Mouse (Mus musculus) gastrocnemius, adult 8-10 months (tissue): Measurements from ENCODE around the gene Comtd1. TPM values are rescaled to one million over a fixed set of nuclear protein-coding genes. Genes with fewer than 3 reads are reported as not detected.
A peak's percentile ranks its signal among the peaks of the same experiment; 100 is the strongest.

ENCODE experiments used
- DNase-seq, 2 experiments: peaks; one replicate each; pipeline ENCODE4 v3.0.0; 2022; ENCODE audit warnings: low spot score in 2 of 2
- total RNA-seq, 4 experiments: library from RNA; stranded (reverse); gene quantifications; 2 replicates each; pipeline ENCODE4 v1.2.4; 2022

The Comtd1 gene
- total RNA-seq, result 10 to 100 TPM in 2 of 4 experiments, 1 to 10 TPM in 2; 6.5 to 11.5 (median 9.7) TPM

DNA sequence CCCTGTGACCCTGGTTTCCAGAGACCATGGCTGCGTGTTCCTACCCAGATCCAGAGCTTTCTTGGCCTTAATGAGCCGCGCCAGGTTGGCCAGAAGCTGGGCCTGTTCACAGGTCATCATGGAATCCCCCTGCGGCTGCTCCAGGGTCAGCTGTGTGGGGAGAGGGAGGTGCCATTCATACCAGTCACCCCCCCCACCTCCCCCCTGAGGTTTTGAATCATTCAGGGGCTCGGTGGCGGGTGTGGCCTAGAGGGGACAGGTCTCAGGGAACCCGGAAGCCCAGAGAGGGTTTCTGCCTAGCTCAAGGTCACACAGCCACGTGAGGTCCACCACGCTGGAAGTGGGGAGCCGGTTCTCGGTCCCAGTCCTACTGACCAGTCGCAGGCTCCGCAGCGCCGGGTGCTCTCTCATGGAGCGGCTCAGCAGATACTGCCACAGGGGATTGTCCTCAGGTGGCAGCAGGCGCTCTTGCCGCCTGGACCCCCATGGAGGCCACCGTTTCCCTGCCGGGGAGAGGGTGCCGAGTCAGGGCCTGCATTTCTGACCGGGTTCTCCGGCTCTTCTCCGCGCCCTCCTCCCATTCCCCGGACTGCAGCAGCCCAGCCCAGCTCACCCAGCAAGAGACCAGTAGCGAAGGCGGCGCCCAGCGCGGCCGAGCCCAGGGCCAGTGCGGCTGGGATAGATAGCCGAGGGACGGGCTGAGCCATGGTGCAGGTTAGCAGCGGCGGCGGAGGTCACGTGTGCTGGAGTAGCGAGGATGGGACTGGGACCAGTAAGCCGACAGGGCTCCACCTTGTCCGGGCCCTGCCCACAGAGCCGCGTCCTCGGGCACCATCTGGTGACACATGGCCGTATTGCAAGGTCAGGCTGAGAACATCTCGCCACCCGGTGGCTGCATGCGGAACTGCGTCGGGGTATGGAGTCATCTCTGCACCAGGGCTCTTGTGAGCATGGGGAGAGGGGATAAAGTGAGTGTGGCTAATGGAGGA is at the start of gene Comtd1:
TSS of gene Comtd1 (minus strand) at position 812 of the 989 bp plus-strand sequence.
- DNase-seq, result peak; percentile 92

DNA sequence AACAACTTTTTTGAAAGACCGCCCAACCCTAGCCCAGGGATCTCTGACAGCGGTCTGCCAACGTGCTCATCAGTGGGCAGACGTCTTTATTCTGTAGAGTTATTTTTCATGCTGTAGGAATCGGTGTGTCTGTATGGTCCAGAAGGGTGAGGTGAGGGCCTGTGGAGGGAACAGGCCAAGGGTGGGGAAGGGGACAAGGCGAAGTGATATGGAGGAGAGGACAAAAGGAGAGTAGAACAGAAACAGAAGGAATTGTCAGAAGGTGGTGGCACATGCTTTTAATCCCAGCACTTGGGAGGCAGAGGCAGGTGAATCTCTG is 43.5 kb upstream of the Comtd1 start:
- DNase-seq, result no peak

DNA sequence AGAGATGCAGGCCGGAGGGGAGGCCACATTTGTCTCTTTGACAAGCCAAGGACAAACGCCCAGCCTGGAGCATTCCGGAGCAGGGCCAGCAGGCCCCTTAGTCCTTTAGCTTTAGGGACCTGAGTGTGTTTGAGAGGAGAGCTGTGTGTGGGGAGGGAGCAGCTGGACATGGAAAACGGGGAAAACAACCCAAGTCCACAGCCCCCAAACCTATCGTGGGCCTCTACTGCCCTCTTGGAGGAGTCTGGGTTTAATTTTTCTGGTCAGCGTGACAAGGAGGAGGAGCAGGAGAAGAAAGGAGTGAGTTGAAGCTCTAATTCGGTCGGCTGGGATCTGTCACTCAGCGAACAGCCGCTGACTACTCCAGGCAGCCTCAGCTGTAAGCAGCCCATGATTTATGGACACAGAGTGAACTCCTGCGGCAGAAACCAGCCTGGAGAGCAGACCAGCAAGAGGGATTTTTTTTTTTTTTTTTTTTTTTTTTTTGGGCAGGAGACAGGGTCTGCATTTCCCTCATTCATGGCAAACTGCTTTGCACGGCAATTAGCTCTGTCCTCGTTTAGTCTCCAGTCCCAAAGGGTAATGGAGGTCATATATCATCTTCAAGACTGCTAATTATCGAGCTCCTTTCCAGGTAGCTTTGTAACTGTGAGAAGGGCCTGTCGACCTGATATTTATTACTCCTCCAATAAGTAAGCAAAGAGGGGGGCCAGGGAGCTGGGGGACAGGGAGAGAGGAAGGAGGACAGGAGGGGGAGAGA is 43.0 kb upstream of the Comtd1 start:
- no peak for DNase-seq

DNA sequence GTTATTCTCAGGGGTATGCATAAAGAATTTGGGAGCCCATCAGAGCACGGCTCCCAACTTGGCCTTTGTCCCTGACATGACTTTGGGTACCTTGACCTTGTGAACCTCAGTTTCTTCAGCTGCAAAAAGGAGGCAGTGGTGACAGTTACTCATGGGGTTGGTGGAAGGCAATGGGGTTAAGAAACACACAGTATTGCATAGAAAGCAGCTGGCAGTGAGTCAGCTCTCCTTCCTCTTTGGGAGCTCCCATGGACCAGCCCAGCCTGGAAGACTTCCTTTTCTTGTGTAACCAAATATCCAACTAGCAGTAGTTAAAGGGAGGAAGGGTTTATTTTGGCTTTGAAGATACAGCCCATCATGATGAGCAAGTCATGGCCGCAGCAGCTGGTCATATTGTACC is 41.7 kb upstream of the Comtd1 start:
- DNase-seq, result no peak

DNA sequence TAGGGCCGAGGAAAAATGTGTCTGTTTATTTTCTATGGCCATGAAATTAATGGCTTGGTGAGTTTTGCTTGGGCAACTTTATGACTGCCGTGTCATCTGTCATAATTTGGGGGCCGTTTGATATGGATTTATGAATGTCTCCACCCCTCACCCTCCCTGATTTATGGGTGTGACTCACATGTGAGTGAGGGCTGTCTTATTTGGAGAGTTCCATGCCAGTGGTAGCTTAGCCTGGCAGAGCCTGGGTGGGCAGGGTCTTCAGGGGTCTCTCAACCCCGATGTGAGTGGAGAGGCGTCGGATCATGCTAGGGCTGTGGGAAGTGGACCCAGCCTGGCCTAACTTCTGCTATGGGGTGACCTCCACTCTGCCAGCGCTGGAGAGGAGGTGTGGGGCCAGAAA is 18.0 kb upstream of the Comtd1 start:
- no peak for DNase-seq

- no peak for DNase-seq
Measured at GRCm38 (mm10) chr14:21866291-21866690, 17.5 kb upstream of the Comtd1 start.

DNA sequence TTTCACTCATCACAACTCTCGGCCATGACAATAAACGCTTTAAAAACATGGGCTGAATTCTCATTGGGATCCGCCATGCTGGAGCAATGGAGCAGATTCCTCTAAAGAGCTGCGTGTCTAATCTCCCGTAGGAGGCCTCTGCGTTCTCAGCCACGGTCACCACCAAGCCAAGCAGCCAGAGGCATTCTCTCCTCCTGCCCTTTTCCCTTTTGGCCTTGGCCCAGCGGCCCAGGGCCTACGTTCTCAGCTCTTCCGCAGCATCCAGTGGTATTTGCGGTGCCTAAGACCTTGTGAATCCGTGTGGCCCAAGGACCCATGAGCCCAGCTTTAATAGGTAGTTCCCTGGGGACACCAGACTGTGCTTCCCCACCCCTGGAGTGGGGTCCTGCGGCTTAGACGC is 8.1 kb upstream of the Comtd1 start:
- no peak for DNase-seq

- DNase-seq, result no peak
Measured at GRCm38 (mm10) chr14:21855961-21856360, 7.2 kb upstream of the Comtd1 start.

DNA sequence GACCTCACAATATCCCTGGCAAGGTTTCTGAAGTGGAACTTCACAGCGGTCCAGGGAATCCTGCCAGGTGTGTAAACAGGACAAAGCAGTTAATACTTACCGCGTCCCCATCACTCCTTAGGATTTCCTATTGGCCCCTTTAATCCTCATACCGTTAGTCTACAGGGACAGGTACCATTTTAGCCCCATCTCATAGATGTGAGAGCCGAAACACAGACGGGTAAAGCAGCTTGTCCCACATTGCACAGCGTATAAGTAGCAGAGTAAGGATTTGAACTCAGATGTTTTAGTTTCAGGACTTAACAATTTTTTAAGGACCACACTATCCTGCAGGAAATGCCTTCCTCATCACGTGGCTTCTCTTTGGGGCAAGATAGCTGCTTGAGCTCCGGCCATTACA is 5.5 kb upstream of the Comtd1 start:
- DNase-seq, result no peak

- DNase-seq, result peak in 1 of 2 experiments; percentile 59
Measured at GRCm38 (mm10) chr14:21853456-21854109, 4.8 kb upstream of the Comtd1 start.

- DNase-seq, result peak in 1 of 2 experiments; percentile 59
Measured at GRCm38 (mm10) chr14:21851996-21852791, 3.4 kb upstream of the Comtd1 start.

DNA sequence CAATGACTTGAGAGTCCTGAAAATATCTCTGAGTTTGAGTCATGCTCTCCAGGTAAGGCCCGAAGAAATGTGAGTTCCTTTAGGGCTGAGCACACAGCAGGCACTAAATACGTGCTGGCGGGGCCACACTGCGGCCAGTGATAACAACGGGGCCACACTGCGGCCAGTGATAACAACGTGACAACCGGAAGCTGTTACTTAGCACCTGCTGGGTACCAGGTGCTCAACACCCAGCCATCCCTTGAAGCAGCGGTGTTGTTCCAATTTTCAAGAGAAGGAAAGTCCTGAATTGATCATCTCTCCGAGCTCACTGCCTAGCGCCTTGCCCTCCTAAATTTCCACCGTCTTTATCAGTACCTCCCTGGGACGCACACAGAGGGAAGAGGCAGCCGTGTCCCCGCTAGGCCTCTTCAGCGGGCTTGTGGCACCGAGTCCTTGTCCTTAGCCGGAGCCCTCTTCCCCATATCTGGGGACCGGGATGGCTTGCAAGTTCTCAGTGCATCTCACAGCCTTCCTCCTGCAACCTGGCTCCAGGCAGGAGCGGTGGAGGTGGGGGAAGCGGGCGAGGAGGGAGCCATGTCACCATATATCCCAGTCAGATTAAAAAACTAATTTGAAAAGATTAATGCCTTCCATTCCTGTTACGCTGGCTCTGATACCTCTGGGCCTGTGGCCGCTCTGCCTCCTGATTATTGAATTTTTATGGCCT is 1.8 kb upstream of the Comtd1 start:
- DNase-seq, result no peak

DNA sequence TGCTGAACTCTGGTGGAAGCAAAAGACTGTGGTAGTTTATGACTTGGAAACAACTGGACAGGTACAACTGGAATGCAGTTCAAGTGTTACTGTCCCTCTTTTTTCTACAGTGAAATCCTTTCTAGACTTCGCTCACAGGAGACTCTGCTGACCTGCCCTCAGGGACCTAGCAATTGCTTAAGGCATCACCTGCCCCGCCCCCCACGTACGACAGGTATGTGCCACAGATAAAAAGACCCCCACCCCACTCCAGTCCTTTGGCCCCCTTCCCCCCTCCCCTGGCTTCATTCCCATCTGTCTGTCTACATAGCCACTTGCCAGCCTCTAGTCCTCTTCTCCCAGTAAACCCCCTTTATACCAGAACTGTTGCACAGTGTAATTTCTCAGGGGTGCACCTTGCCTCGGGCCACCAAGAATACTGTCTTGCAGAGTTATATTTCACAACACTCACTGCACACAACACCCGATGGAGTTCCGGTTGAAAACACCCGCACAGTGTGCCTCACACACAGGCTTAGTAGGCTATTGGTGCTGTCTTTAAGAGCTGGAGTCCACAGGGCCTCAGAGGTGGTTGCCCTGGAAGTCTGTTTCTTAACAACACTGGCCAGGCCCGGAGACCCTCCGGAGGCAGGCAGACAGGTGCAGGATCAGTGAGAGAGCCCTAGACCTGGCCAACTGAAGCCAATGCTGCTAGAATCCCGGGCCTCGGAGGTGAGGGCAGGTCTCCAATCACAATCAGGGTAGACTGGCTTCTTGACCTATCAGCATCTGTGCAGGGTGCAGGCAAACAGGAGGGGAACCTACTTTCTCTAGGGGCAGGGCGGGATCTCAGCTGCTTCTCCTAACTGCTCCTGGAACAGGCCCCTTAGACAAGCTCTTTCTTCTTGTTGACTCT is 994 bp upstream of the Comtd1 start:
- no peak for DNase-seq

DNA sequence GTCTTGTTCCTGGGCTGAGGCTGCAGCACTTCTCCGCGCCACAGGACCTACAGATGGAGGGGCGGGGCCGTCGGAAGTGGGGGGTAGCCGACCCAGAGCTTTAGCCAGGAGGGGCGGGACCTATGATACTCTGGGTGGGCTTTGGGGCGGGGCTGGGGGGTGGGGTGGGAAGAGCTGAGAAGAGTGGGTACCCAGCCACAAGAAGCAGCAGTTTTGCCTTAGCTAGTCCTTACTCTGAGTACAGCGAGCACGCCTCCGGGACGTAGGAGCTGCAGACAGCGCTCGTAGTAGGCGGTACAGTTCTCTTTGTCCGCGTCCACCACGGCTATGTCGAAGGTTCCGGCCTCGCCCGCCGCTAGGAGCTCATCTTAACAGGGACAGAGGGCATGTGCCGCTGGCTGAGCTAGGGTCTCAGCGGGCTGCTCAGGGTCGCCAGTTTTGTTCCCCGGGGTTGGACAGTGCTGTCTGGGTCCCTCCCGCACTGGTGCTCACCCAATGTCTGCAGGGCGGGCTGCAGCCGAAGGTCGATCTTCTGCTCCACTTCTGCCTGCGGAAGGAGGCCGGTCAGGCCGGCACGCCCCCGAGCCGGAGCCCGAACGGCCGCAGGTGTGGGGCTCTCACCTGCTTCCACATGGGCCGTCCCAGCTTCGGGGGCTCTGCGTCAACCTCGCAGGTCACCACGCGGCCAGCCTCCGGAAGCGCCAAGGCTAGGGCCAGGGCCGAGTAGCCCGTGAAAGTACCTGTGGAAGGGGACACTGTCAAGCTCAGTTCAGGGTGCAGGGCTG is 1.2 kb downstream of the Comtd1 start:
- no peak for DNase-seq

DNA sequence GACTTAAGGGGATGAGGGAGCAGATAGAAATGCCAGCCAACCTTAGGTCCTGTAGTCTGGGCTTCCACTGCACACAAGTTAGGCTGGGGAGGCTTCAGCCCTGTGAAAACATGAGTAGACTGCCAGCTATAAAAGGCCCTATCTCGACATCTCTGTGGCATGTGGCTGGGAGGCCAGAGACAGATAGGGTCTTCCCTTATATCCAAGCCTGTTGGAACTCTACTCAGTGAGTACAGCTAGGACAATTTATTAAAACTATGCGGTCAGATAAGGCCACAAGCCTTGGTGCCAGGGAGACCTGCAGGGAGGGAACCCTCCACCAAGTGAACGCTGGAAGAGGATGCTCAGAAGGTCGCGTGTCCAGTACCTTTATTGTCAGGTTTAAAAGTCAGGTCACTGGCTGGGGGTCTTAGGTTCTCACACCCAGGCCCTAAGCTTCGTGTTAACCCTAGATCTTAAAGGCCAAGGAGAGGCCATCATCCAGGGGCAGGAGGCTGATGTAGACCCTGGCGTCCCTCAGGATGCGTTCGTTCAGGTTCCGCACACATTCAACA is 1.9 kb downstream of the Comtd1 start:
- no peak for DNase-seq

DNA sequence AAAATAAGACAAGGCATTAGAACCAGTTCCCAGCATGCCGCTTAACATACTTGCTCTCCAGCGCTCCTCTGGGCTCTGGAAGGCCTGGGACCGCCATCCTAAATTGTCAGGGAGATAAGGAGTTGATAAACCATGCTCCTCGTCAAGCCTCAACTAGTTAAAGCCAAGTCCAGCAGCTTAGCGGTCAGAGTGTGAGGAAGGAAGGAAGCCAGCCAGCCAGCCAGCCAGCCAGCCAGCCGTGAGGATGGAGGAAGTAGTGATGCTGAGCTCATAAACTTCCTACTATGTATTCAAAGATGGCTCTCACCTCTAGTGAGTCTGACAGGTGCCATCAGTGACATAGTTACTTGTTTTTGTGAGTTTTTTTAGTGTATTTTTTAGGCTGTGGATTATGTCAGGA is 5.5 kb downstream of the Comtd1 start:
- no peak for DNase-seq

- DNase-seq, result no peak
Measured at GRCm38 (mm10) chr14:21841819-21842592, 6.8 kb downstream of the Comtd1 start.
